Mouse (Mus musculus) gonadal fat pad, adult 2 months (tissue): ENCODE data around the gene Itprid2. TPM values are rescaled to one million over a fixed set of nuclear protein-coding genes. Genes with fewer than 3 reads are reported as not detected.

Experiments
- DNase-seq: peaks from one replicate; pipeline ENCODE4 v3.0.0-alpha.2; 2012; ENCODE audit warnings: low read depth
- polyA plus RNA-seq: library from polyadenylated mRNA; depleted of rRNA; stranded (reverse); fragments of >200 nt; gene quantifications from 2 replicates; pipeline ENCODE4 v1.2.3, GENCODE M21; 2012; rRNA removed

Gene Itprid2
- polyA plus RNA-seq, 1 experiment = 9.1 TPM

DNA sequence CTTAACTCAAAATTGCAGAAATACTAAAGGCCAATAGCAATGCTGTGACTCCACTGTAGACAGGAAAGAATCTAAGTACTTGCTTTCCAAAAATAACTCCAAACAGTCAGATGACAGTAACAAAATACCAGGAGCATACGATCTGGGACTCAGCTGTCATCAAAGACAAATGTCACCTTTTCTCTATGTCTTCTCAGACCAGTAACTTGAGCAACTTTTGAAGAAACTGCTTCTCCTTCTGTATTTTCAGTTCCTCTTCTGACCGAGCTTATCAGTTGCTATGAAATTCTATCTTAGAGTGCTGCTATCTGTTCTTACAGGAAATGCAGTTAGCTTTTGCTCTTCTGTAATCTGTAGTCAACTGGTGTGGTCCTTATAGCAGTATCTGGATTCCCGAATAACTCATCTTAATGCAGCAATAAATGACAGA, 78.5 kb downstream of the Itprid2 start:
- no peak for DNase-seq

DNA sequence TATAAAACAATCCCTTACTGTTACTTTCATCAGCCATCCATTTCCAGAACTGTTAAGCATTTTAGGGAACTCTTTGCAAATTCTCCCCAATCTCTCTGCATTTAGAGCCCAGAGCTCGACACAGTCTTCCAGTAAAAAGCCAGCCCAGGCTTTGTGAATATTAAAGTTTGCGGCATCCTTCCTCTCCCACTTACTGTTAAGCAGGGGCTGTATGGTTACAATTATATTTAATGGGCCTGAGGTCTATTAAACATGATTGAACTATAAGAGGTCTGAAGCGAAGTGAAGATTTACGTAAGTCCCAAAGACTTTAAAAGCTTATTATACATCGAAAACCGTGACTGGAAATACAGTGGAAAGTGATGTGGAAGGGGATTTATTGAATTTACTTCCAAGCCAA, 79.6 kb downstream of the Itprid2 start:
- no peak for DNase-seq

DNA sequence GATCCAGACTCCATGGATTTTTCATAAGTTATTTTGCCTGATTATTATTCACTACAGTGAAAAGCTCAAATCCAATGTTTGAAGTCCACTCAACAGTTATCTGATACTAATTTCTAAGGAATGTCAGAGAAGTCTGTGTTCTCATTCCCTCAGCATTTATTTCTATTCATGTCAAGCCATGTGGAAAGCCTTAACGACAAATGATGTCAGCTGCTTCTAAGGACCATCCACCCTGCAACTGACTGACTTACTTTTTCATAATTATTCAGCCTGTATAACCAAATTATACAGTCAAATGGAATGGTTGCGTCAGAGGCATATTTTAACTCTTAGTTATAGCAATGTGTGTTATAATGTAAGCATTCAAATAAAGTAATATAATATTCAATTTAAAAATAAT, 80.8 kb downstream of the Itprid2 start:
- DNase-seq = no peak

DNA sequence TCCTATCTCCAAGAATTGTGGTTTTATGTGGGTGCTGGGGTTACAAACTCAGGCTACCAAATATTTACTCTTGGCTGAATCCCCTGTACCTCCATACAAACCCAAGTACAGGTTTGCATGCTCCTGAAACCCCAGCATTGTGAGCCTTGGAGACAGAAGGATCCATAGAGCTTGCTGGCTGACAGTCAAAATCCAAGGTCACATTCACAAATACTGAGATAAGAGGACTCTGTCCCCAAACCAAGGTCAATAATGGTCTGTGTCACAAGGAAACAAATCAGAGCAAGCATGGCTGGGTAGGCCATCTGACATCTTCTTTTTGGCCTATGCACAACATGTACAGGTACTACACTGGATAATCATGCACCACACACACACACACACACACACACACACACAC, 82.7 kb downstream of the Itprid2 start:
- DNase-seq = no peak

DNA sequence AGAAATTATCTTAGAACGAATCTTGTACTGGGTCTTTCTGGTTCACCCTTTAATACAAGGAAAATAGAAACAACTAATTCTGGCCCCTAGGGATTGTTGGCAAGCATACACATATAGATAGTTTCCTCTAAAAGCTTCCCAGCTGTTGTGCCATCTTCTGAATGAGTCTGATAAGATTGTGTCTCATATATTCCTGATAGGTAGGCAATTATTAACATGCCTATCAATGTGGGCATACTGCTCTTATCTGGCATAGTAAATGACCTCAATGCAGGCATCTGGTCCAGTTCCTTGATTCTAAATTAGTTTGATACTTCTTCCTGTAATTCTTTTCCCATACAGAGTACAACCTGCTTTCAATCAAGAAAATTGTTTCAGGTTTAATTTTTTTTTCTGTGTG, 87.3 kb downstream of the Itprid2 start:
- no peak for DNase-seq

Other genes starting within 250 kb of the Itprid2 start
- gene Neurod1, start 178.6 kb upstream of the Itprid2 start, polyA plus RNA-seq = not detected in 2 replicates
- 0.31 and 0.33 TPM in 2 replicates for gene Cerkl, start 178.6 kb upstream of the Itprid2 start, polyA plus RNA-seq
- gene Ppp1r1c, start 72.4 kb downstream of the Itprid2 start, polyA plus RNA-seq = 0.11 TPM in 1 of 2 replicates, not detected in the other